8 mouse cellular contexts compared by ENCODE assay signal in genomic region chrX:99134891-99135290, GRCm38 (mm10). TPM values are rescaled to one million over a fixed set of nuclear protein-coding genes. Genes with fewer than 3 reads are reported as not detected.
DNase-seq lines count a peak whose midpoint lies in the region; ATAC-seq and TF ChIP-seq lines count a peak whose summit lies in the region.

No protein-coding gene starts in this region.

- no peak for TF ChIP-seq POLR2A in embryonic fibroblast, embryonic 13.5 days (IDR thresholded peaks at IDR 0.05; ENCODE audit: low read depth, low read length)

- H3K79me2 ChIP-seq in C2C12 (ENCODE audit: control insufficient read depth, insufficient read depth): peaks cover 30% of the 10 kb centered on the region

- H3K79me3 ChIP-seq in C2C12 (ENCODE audit: low read depth): no peaks in the 10 kb centered on the region

- peak; percentile 90 for DNase-seq in brain, adult 2 months (ENCODE audit: low read depth, low spot score)
- DNase-seq in midbrain, postnatal 0 days (ENCODE audit: low spot score): peak; percentile 80
- peak; percentile 70 for DNase-seq in spleen, postnatal 36 days (ENCODE audit: low spot score in 2 of 2)

- peak; percentile 42 for TF ChIP-seq CTCF in C2C12 (IDR thresholded peaks at IDR 0.05; ENCODE audit: control insufficient read depth, insufficient read depth, insufficient read length)
- TF ChIP-seq CTCF in embryonic fibroblast, embryonic 13.5 days (IDR thresholded peaks at IDR 0.05; ENCODE audit: borderline replicate concordance, insufficient read depth, low read length): no peak
- peak; percentile 86 for TF ChIP-seq CTCF in midbrain, postnatal 0 days (IDR thresholded peaks at IDR 0.05)

- no peak overlapping the region for H3K9ac ChIP-seq in heart, embryonic 11.5 days (ENCODE audit: low read depth, low read length)
- peak overlapping the region; percentile 93; the same call in 1 of the 2 replicates for H3K9ac ChIP-seq in kidney, embryonic 14.5 days (ENCODE audit: low read depth, low read length)
- no peak overlapping the region for H3K9ac ChIP-seq in limb, embryonic 15.5 days
- no peak overlapping the region for H3K9ac ChIP-seq in midbrain, postnatal 0 days (replicated peaks; ENCODE audit: low read length, poor library complexity, severe bottlenecking)

- no peak for ATAC-seq in heart, embryonic 11.5 days (replicated peaks; ENCODE audit: insufficient number of reproducible peaks, low FRiP score, low TSS enrichment)
- ATAC-seq in kidney, embryonic 14.5 days (ENCODE audit: low FRiP score, low TSS enrichment): peak; percentile 41
- ATAC-seq in limb, embryonic 15.5 days (ENCODE audit: insufficient number of reproducible peaks, low FRiP score, low TSS enrichment, low read depth): no peak
- ATAC-seq in midbrain, postnatal 0 days (ENCODE audit: low FRiP score): peak; percentile 24

- no peak overlapping the region for H3K4me3 ChIP-seq in C2C12 (ENCODE audit: insufficient read depth, poor library complexity, severe bottlenecking)
- H3K4me3 ChIP-seq in embryonic fibroblast, embryonic 13.5 days (ENCODE audit: insufficient read depth, low read length): 0 out of 2 replicates have a peak overlapping the region, but pooled peaks have one; percentile 19
- H3K4me3 ChIP-seq in heart, embryonic 11.5 days (ENCODE audit: low read depth, low read length): peak overlapping the region; percentile 64
- H3K4me3 ChIP-seq in kidney, embryonic 14.5 days (ENCODE audit: low read length): peak overlapping the region; percentile 70; the same call in 1 of the 2 replicates
- H3K4me3 ChIP-seq in limb, embryonic 15.5 days: peak overlapping the region; percentile 61
- no peak overlapping the region; the same call in 1 of the 2 replicates for H3K4me3 ChIP-seq in midbrain, postnatal 0 days (ENCODE audit: low read depth, low read length)

- H3K4me1 ChIP-seq in embryonic fibroblast, embryonic 13.5 days (ENCODE audit: control insufficient read depth, insufficient read depth, low read length): no peaks in the 10 kb centered on the region
- peaks cover 6% of the 10 kb centered on the region for H3K4me1 ChIP-seq in heart, embryonic 11.5 days (ENCODE audit: control insufficient read depth, insufficient read depth, low read length)
- 0 out of 2 replicates have a peak, but pooled peaks cover 3% of the 10 kb centered on the region for H3K4me1 ChIP-seq in kidney, embryonic 14.5 days (ENCODE audit: control insufficient read depth, insufficient read depth, low read length)
- H3K4me1 ChIP-seq in limb, embryonic 15.5 days: peaks cover 5% of the 10 kb centered on the region
- H3K4me1 ChIP-seq in midbrain, postnatal 0 days (ENCODE audit: insufficient read depth, low read length): no peaks in the 10 kb centered on the region; the same call in 1 of the 2 replicates

- H3ac ChIP-seq in C2C12 (ENCODE audit: control insufficient read depth, insufficient read length, low read depth): peak overlapping the region; percentile 48

- no peaks in the 10 kb centered on the region for H3K9me3 ChIP-seq in heart, embryonic 11.5 days (replicated peaks; ENCODE audit: control insufficient read depth, low read length)
- H3K9me3 ChIP-seq in kidney, embryonic 14.5 days (ENCODE audit: control insufficient read depth, low read length): no peaks in the 10 kb centered on the region
- no peaks in the 10 kb centered on the region for H3K9me3 ChIP-seq in limb, embryonic 15.5 days
- no peaks in the 10 kb centered on the region for H3K9me3 ChIP-seq in midbrain, postnatal 0 days (ENCODE audit: low read length)

- no peaks in the 10 kb centered on the region for H3K36me3 ChIP-seq in C2C12 (ENCODE audit: control insufficient read depth, insufficient read depth)
- no peaks in the 10 kb centered on the region for H3K36me3 ChIP-seq in heart, embryonic 11.5 days (ENCODE audit: control insufficient read depth, insufficient read depth, low read length)
- H3K36me3 ChIP-seq in kidney, embryonic 14.5 days (ENCODE audit: control insufficient read depth, insufficient read depth, low read length): no peaks in the 10 kb centered on the region
- H3K36me3 ChIP-seq in limb, embryonic 15.5 days: no peaks in the 10 kb centered on the region
- no peaks in the 10 kb centered on the region for H3K36me3 ChIP-seq in midbrain, postnatal 0 days (ENCODE audit: insufficient read depth, low read length)

- H3K27me3 ChIP-seq in C2C12 (ENCODE audit: control insufficient read depth, insufficient read depth, insufficient read length): no peaks in the 10 kb centered on the region
- peaks cover 17% of the 10 kb centered on the region for H3K27me3 ChIP-seq in heart, embryonic 11.5 days (ENCODE audit: control insufficient read depth, insufficient read depth, low read length)
- no peaks in the 10 kb centered on the region for H3K27me3 ChIP-seq in kidney, embryonic 14.5 days (ENCODE audit: control insufficient read depth, insufficient read depth, low read length)
- peaks cover 25% of the 10 kb centered on the region for H3K27me3 ChIP-seq in limb, embryonic 15.5 days
- 0 out of 2 replicates have a peak, but pooled peaks cover 11% of the 10 kb centered on the region for H3K27me3 ChIP-seq in midbrain, postnatal 0 days (ENCODE audit: insufficient read depth, low read length)

- no peak overlapping the region for H3K27ac ChIP-seq in embryonic fibroblast, embryonic 13.5 days (ENCODE audit: insufficient read depth, low read length)
- no peak overlapping the region for H3K27ac ChIP-seq in heart, embryonic 11.5 days (ENCODE audit: low read depth, low read length)
- H3K27ac ChIP-seq in kidney, embryonic 14.5 days (ENCODE audit: low read depth, low read length): peak overlapping the region; percentile 20; the same call in 1 of the 2 replicates
- peak overlapping the region; percentile 82; the same call in 1 of the 2 replicates for H3K27ac ChIP-seq in limb, embryonic 15.5 days
- no peak overlapping the region for H3K27ac ChIP-seq in midbrain, postnatal 0 days (ENCODE audit: low read depth, low read length)

- H3K4me2 ChIP-seq in heart, embryonic 11.5 days: peak overlapping the region; percentile 68
- peak overlapping the region; percentile 49 for H3K4me2 ChIP-seq in kidney, embryonic 14.5 days (replicated peaks; ENCODE audit: low read depth, low read length)
- peak overlapping the region; percentile 59 for H3K4me2 ChIP-seq in limb, embryonic 15.5 days
- peak overlapping the region; percentile 57 for H3K4me2 ChIP-seq in midbrain, postnatal 0 days (ENCODE audit: low read depth, low read length, poor library complexity, severe bottlenecking)

- 23% methylated on average over 14 of the region's 14 CpGs for WGBS in heart, embryonic 11.5 days (ENCODE audit: insufficient replicate concordance)
- 23% methylated on average over 14 of the region's 14 CpGs for WGBS in kidney, embryonic 14.5 days
- 13% methylated on average over 13 of the region's 14 CpGs for WGBS in limb, embryonic 15.5 days
- WGBS in midbrain, postnatal 0 days: 21% methylated on average over 14 of the region's 14 CpGs

TF ChIP-seq in C2C12, 6 proteins besides CTCF, POLR2A, EP300 and RAD21:
- TF ChIP-seq USF1 (IDR thresholded peaks at IDR 0.05; ENCODE audit: low read depth): no peak
- no peak for TF ChIP-seq MYOG (IDR thresholded peaks at IDR 0.05; ENCODE audit: control insufficient read depth, extremely low read depth, insufficient read length)
- TF ChIP-seq MAX (IDR thresholded peaks at IDR 0.05): no peak
- TF ChIP-seq MYOD1 (IDR thresholded peaks at IDR 0.05; ENCODE audit: control insufficient read depth, insufficient read length, low read depth): no peak
- no peak for TF ChIP-seq CEBPB (IDR thresholded peaks at IDR 0.05; ENCODE audit: low read depth)
- TF ChIP-seq FOSL1 (IDR thresholded peaks at IDR 0.05; ENCODE audit: insufficient read depth, low read length, poor library complexity, severe bottlenecking): no peak

RNA-seq across cellular contexts. Expression of gene Efnb1, which starts 1.0 kb away (rescaled TPM):
- polyA plus RNA-seq in C2C12 (2012; fragmentation: generic; extraction: Trizol): 18.3 TPM
- 32.6 TPM in 2 replicates for polyA plus RNA-seq in embryonic fibroblast, embryonic 13.5 days (2011; ENCODE audit: insufficient read length, low read depth, missing spikeins)
- 16.0 and 16.8 TPM in 2 replicates for polyA plus RNA-seq in heart, embryonic 11.5 days (2014; fragmentation: Nextera tagmentation; extraction: Ambion mirVana)
- 45.0 and 59.4 TPM in 2 replicates for polyA plus RNA-seq in kidney, embryonic 14.5 days (2014; fragmentation: Nextera tagmentation; extraction: Ambion mirVana)
- 36.8 and 37.1 TPM in 2 replicates for polyA plus RNA-seq in limb, embryonic 15.5 days (2015; fragmentation: Nextera tagmentation; extraction: Ambion mirVana)
- 18.0 and 22.4 TPM in 2 replicates for total RNA-seq in midbrain, postnatal 0 days (2014; rRNA removed)
- 12.0 and 13.6 TPM in 2 replicates for polyA plus RNA-seq in midbrain, postnatal 0 days (2015; fragmentation: Nextera tagmentation; extraction: Ambion mirVana)

Comparison
In these comparisons a context has a peak if more than half of its experiments do, and no peak if none do; other contexts are left out.
1. H3K4me3 ChIP-seq: peak in embryonic fibroblast, embryonic 13.5 days (single experiment), heart, embryonic 11.5 days (single experiment), kidney, embryonic 14.5 days (single experiment) and limb, embryonic 15.5 days (single experiment); none in C2C12 (single experiment) and midbrain, postnatal 0 days (single experiment).
2. H3K27ac ChIP-seq: peak in kidney, embryonic 14.5 days (single experiment) and limb, embryonic 15.5 days (single experiment); none in embryonic fibroblast, embryonic 13.5 days (single experiment), heart, embryonic 11.5 days (single experiment) and midbrain, postnatal 0 days (single experiment).
3. ATAC-seq: peak in kidney, embryonic 14.5 days (single experiment) and midbrain, postnatal 0 days (single experiment); none in heart, embryonic 11.5 days (single experiment) and limb, embryonic 15.5 days (single experiment).
4. Peak in every context shown above with its lines, with median percentiles within 50 percentile points of each other: DNase-seq and H3K4me2 ChIP-seq.